Mouse (Mus musculus) cerebellum, postnatal 36 days (tissue): ENCODE measurements around the gene Hnrnpd.

Source experiments
- DNase-seq, 2 experiments: peaks; one replicate each; pipeline ENCODE4 v3.0.0; 2021 to 2022; ENCODE audit warnings: mixed read lengths in 2 of 2

The Hnrnpd gene

DNA sequence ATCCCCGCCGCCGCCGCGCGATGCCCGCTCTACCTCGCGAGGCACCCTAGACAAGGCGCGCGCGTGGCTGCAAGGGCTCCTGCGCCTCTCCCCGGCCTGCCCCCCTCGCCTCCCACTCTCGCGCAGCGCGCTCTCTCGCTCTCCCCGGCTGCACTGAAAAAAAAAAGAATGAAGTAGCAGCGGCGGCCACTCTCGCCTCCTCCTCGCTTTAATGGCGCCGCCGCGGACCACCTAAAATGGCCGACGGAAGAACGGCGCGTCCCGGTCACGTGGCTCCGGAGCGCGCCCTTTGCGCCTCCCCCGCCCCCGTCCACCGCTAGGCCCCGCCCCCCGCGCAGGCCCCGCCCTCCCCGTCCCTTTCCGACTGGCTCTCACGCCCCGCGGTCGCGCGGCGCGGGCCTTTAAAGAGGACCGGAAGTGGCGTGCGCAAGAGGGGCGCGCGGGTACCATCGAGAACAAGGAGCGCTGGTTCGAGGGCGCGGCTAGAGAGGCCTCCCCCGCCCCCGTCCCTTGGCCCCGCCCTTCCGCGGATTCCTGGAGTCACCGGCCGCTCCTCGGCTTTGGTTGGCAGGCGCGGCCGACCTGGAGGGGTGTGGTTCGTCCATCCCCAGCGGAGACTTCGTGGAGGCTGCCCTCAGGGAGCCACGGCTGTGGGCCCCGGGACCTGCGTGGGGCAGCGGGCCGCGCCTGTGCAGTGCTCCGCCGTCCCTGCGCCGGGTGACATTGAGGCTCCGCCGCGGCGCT is at the start of gene Hnrnpd, which contains the start of gene 4930524J08Rik:
Gene Hnrnpd (minus strand): TSS at position 240 of the 744 bp plus-strand sequence.
Gene 4930524J08Rik (plus strand): TSS at position 363 of the 744 bp plus-strand sequence.
- DNase-seq: peak; percentile 88 to 94

DNA sequence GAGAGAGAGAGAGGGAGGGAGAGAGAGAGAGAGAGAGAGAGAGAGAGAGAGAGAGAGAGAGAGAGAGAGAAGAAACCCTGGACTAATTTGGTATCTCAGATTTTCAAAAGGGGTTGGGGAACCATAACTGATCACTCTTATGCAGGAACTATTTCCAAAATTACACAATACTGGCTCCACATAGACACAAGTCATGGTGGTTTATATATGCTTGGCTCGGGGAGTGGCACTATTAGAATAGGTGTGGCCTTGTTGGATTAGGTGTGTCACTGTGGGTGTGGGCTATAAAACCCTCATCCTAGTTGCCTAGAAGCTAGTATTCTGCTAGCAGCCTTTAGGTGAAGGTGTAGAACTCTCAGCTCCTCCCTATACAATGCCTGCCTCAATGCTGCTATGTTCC is 46.1 kb upstream of the Hnrnpd start:
- no peak for DNase-seq

DNA sequence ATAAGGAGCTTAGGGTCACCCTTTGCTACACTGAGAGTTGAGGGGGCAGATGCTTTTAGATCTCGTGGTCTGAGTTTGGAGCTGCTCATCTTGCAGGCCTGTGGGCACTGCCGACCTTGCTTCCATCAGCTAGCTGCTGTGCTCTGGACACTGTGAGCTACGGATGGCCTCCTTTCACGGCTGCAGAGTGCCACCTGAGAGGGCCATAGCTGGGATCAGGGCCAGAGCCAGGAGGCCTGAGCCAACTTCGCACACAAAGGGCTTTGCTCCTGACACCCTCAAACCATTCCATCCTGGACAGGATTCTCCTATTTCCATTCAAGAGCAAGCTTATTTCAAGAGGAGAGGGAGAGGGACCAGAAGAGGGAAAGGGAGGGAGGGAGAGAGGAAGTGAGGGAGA is 45.7 kb upstream of the Hnrnpd start:
- DNase-seq: peak; percentile 40 to 56

DNA sequence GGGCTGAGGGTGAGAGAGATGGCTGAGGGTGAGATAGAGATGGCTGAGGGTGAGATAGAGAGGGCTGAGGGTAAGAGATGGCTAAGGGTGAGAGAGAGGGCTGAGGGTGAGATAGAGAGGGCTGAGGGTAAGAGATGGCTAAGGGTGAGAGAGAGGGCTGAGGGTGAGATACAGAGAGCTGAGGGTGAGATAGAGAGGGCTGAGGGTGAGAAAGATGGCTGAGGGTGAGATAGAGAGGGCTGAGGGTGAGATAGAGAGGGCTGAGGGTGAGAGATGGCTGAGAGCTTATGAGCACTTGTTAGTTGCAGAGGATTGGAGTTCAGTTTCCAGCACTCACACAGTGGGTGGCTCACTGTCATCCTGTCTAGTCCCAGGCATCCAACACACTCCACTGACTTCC is 41.4 kb upstream of the Hnrnpd start:
- DNase-seq: no peak

GRCm38 (mm10) chr5:100012599-100012998 is 33.9 kb upstream of the Hnrnpd start:
- no peak for DNase-seq

- no peak for DNase-seq
These were observed 29.7 kb upstream of the Hnrnpd start for GRCm38 (mm10) chr5:100008485-100008884.

DNA sequence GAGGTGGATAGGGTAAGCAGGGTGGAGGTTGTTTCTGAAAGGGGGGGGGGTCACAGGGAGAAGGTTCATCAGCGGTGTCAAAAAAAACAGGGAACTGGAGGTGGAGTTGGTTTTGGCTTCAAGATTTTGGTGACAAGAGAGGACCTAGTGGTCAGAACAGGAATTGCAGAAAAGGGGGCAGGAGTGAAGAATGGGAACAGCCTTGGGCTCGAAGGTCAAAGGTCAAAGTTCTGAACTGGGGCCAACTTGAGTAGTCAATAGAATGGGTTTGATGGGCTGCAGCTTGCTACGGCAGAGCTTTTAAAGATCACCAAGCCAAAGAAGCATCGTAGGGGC is 28.3 kb upstream of the Hnrnpd start:
- no peak for DNase-seq

DNA sequence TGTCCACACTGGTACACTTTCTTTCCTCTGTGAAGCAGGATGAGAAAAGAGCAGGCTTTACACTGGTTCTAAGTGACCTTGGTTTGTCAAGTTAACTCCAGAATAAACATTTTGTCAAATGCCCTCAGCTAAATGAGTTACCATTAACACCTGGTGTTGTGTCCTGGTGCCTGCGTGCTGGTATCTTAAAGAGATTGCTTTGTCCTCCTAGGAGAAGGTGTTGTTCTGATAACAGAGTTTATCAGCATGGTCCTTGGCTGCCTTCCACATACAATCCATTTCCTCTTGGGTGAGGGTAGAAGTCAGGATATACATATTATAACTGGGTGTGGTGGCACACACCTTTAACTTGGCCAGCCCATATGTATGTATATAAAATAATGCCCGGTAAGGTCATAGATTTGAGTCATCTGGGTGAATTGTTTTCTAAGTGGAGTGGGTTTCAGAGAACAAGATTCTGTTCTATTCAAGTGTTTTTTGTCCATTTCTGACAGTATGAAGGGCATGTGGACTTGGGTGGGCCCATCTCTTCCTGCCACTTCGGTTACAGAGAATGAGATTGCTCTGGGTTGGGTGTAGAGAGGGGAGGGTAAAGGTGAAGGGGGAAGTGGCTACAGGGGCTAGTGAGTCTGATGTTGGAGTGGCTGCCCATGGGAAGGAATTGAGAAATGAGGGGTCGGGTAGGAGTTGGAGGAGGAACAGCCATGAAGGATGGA is 27.7 kb upstream of the Hnrnpd start:
- DNase-seq: no peak

- DNase-seq: no peak
These were observed 27.2 kb upstream of the Hnrnpd start for GRCm38 (mm10) chr5:100005896-100006295.

DNA sequence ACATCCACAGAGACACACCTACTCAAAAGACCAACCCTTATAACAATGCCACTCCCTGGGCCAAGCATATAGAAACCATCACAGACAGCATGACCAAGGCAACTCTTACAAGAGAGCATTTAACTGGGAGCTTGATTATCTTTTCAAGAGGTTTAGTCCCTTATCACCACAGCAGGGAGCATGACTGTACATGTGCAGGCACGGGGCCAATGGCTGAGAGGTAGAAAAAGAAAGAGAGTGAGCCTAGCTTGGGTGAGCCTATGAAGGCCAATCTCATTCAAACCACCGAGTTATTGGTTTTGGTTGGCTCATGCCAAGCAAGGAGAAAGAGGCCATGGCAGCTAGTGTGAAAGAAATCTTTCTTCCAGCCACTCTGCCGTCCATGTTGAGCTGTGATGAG is 26.7 kb upstream of the Hnrnpd start:
- no peak for DNase-seq

DNA sequence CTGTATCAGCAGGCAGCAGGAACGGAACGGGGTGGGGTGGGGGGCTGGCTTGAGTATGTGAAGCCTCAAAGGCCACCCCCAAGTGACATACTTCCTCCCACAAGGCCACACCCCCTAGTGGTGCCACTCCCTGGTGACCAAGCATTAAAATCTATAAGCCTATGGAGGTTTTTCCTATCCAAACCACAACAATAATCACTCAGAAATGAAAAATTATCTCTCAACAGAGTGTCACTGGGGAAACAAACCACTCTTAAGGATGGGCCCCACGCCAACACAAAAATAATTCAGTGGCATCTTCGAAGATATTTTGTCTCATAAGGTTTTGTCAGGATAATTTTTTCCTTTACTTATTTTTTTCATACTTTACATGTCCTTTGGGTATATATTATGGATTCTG is 25.2 kb upstream of the Hnrnpd start:
- DNase-seq: no peak

GRCm38 (mm10) chr5:100000500-100000899 is 21.8 kb upstream of the Hnrnpd start:
- DNase-seq: no peak

DNA sequence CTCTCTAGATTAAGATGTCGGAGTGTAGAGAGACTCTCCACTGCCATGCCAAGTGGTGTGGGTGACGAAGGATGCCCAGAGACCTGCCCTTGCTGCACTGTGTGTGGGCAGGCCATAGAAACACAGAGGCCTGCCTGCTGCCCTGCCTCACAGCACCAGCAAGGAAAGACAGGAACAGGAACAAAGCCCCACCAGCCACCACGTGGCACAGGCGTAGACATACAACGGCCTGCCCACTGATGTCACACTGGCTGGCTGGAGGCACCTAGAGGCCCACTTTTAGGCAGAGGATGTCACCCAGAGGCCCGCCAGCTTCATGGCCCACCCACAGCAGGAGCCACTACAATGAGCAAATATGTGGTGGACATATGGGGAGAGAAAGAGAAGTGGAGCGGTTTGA is 21.3 kb upstream of the Hnrnpd start:
- DNase-seq: no peak

DNA sequence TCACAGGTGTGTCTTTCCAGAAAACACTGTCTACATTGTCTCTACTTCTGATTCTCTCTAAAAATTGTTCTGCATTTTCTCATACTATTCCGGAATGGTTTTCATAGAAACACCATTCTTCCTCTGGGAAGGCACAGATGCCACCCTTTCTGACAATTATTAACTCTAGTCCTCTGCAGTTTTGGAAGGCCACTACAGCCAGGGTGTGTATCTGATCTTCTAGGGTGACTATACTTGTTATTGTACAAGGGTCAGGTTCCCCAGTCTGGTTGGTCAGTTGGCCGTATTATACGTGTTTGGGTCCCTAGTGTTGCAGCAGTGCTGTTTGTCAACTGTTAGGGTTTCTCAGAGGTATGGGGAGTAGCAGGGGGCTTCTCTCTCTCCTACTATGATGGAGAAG is 15.9 kb upstream of the Hnrnpd start:
- DNase-seq: no peak

DNA sequence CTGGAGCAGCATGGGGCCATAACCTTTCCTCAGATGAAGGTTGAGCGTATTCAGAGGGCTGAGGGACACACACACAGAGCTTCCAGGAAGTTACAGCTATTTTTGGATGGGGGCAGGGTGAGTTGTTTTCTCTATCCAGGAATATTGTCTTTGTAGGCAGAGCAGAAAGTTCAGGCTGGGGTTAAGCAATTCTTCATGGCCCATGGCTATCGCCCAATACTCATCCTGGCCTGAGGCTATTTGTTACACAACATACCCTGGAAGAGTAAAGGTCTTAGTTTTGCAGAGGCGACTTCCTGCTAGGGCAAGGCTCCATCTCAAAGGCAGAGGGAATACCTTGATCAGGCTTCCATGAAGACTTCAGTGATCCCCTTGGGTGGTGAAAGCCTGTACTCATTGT is 15.4 kb upstream of the Hnrnpd start:
- no peak for DNase-seq

DNA sequence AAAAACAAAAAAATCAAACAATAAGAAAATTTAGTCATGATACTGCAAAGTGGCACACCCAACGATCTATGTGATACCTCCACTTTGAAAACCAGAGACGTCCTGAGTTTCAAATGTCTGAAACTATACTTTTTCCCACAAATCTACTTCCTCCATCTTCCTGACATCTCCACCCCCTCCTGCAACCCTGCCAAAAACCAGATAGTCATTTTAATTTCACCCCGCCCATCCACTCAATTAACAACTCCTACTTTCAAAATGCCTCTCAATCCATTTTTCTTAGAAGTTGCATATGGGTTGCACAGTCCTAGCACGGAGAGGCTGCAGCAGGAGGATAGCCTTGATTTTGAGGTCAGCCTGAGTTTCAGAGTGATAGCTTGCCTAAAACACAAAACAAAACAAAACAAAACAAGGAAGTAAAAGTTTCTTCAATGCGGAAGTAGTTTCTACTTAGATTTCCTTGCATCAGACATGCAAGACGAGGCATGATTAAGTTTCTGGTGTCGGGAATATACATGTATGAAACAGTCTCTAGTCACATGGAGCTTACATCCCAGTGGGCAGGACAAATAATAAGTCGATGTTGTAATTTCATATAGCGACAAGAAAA is 4.8 kb upstream of the Hnrnpd start:
- no peak for DNase-seq

- peak; percentile 60 to 68 for DNase-seq
These were observed 1.0 kb downstream of the Hnrnpd start for GRCm38 (mm10) chr5:99977516-99978301.

DNA sequence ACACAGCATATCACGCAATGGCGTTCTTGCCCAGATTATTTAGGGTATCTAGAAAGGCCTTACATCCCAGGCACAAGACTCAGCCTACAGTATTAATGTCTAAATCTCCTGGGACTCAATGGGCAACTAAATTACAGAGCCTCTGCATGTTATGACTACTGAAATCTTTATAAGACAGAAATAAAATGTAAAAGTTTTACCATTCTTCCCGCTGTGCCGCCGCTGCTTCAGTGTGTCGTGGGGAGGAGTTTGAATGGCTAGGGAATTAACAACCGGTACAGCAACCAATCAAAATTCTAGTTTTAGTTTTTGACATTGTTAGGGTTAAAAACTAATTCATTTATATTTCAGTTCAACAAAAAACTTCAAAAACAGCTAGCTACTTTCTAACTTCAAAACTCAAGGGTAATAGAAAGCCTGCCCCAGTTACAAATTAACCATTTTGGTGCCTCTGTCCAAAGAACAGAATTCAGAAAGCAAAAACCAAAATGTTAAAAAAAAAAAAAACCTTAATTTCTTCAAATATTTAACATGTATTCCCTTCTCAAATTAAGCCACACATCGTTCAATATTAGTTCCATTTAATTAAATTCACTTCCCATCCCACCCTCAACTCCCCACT is 2.3 kb downstream of the Hnrnpd start:
- no peak for DNase-seq

- no peak for DNase-seq
These were observed 3.0 kb downstream of the Hnrnpd start for GRCm38 (mm10) chr5:99975776-99976175.

DNA sequence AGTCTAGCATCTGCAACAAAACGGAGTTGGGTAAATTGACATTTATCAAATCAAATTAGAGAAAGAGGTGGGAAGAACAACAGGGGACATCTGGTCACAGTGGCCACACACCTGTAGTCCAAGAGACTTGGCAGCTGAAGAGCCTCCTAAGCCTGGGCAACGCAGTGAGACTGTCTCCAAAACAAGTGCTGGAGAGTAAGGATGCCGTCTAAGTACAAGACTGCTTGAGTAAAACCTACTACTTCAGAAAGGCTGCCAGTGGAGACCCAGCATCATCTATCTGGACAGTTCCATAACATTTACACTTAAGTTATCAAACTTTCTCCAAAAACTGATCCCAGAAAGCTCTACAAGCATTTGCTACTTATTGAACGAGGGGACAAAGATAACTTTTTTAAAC is 3.7 kb downstream of the Hnrnpd start:
- DNase-seq: no peak

GRCm38 (mm10) chr5:99973941-99974340 is 4.8 kb downstream of the Hnrnpd start:
- DNase-seq: no peak

DNA sequence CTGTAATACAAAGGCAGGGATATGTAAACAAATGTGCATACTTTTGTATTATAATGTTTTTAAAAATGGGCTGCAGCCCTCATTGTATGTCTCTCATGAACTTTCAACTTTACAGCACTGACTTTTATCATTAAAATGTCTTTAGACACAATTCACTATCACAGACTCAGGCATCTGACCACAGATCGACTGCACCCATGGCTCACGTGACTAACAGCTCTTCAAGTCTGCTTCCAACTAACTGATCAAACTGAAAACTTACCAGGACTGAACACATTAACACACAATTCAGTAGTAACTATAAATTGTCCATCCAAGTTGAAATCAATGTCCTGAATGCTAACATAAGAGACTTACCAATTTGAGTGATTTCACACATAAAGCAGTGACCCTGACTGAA is 18.8 kb downstream of the Hnrnpd start:
- DNase-seq: no peak
